Mouse (Mus musculus): ENCODE results near the gene Ppt2. TPM values are rescaled to one million over a fixed set of nuclear protein-coding genes. Genes with fewer than 3 reads are reported as not detected.

The Ppt2 gene
- total RNA-seq, 2 experiments from 2014 or later, result 35.7 to 38.9 TPM

GRCm38 (mm10) chr17:34658591-34658990 is 30.3 kb upstream of the Ppt2 start:
- no peak for DNase-seq
- intact Hi-C loops (cut with DNase I; ENCODE audit: low total_unique reads), result no loop called here

DNA sequence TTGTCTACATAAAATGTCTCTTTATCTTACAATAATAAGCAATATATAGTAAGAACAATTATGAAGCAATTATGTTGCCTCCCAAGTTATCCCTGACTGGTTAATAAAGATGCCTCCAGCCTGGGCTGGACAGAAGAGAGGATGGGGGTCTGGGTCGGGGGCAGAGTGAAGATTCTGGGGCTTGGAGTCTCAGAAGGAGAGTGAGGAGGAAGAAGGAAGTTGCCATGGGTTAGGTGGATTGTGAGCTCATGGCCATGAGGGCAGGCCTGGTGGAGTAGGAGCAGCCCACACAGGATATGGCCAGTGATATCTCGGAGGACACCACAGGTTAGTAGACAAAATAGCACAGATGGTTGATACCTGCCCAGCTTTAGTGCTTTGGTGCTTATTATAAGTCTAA is 29.8 kb upstream of the Ppt2 start:
- intact Hi-C loops (cut with DNase I; ENCODE audit: low total_unique reads), result no loop called here
- DNase-seq, result no peak

- DNase-seq, result no peak
- intact Hi-C loops (cut with DNase I; ENCODE audit: low total_unique reads), result no loop called here
These were observed 29.0 kb upstream of the Ppt2 start for GRCm38 (mm10) chr17:34657271-34657670.

GRCm38 (mm10) chr17:34656666-34657065 is 28.4 kb upstream of the Ppt2 start:
- intact Hi-C loops (cut with DNase I; ENCODE audit: low total_unique reads), result no loop called here
- peak; percentile 68 for DNase-seq

DNA sequence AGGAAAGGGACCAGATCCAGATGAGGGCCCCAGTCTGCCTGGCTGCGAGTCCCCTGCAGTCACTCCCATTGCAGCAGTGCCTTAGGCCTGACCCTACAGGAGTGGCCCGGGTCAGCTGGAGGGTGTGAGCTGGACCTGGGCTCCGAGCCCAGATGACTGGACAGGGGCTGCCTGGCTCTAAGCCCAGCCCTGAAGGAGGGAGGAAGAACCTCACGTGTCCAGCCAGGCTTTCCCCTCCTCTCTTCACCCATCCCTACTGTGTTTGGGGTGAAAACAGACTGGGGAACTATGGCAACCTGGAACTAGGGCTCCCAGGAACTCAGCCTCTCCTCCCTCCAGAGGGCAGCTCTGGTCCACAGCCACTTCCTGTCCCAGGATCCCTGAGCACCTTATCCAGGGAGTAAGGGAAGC is 27.3 kb upstream of the Ppt2 start:
- intact Hi-C loops (cut with DNase I; ENCODE audit: low total_unique reads), result no loop called here
- DNase-seq, result peak; percentile 92

DNA sequence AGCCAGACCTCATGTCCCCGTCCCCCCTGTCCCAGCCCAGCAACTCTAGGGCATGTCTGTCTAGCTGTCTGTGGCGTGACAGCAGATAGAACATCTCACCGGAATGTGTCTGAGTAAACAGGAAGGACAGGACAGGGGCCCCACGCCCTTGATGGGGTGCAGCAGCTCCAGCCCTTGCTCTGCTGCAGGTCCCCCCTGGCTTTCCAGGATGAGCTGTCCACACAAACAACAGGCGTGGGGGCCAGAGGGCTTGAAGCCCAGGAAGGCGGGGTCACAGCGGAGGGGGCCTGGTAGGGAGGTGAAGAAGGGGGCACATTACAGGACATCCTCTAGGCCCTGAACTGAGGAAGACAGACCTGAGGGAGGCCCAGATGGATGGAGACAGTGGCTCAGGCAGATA is 26.9 kb upstream of the Ppt2 start:
- intact Hi-C loops (cut with DNase I; ENCODE audit: low total_unique reads), result no loop called here

GRCm38 (mm10) chr17:34654392-34654791 is 26.1 kb upstream of the Ppt2 start:
- intact Hi-C loops (cut with DNase I; ENCODE audit: low total_unique reads), result loop anchor here (5.0 kb wide), 2 partner anchors 58 to 158 kb away; no protein-coding TSS in a partner anchor
- no peak for DNase-seq

More for the DNA sequence above, 26.9 kb upstream of the Ppt2 start:
- peak; percentile 78 for DNase-seq

- DNase-seq, result peak; percentile 56
- intact Hi-C loops (cut with DNase I; ENCODE audit: low total_unique reads), result loop anchor here (5.0 kb wide), 2 partner anchors 58 to 158 kb away; no protein-coding TSS in a partner anchor
These were observed 25.5 kb upstream of the Ppt2 start for GRCm38 (mm10) chr17:34653746-34654285.

DNA sequence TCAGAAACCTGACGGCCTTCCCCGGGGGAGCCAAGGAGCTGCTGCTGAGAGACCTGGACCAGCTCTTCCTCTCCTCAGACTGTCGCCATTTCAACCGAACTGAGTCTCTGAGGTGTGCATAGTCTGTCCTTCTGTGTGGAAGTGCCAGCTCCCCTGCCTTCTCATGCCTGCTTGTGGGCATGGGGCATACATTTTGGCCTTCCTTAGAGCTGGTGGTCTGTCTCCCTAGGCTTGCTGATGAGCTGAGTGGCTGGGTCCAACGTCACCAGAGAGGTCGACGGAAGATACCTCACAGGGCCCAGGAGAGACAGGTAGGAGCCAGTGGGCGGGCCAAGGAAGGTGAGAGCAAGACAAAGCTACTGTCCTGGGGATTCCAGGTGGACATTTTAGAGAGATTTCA is 24.7 kb upstream of the Ppt2 start:
- DNase-seq, result no peak
- intact Hi-C loops (cut with DNase I; ENCODE audit: low total_unique reads), result loop anchor here (5.0 kb wide), 2 partner anchors 59 to 159 kb away; no protein-coding TSS in a partner anchor

DNA sequence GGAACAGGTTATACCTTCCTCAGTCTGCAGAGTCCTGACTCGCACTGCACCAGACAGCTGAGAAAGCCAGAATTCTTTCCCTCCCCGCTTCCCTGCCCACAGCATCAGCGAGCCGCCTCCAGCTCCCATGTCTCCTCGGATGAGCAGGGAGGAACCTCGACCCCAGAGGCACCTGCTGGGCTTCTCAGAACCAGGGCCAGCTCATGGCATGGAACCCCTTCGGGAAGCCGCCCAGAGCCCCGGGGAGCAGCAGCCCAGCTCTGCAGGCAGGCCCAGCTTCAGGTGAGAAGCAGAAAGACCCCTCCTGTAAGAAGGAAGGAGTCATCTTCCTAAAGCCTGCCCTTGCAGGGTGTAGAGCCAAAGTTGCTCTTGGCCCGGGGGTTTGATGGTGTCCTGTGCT is 24.2 kb upstream of the Ppt2 start:
- DNase-seq, result no peak
- intact Hi-C loops (cut with DNase I; ENCODE audit: low total_unique reads), result loop anchor here (5.0 kb wide), 2 partner anchors 60 to 160 kb away; no protein-coding TSS in a partner anchor

DNA sequence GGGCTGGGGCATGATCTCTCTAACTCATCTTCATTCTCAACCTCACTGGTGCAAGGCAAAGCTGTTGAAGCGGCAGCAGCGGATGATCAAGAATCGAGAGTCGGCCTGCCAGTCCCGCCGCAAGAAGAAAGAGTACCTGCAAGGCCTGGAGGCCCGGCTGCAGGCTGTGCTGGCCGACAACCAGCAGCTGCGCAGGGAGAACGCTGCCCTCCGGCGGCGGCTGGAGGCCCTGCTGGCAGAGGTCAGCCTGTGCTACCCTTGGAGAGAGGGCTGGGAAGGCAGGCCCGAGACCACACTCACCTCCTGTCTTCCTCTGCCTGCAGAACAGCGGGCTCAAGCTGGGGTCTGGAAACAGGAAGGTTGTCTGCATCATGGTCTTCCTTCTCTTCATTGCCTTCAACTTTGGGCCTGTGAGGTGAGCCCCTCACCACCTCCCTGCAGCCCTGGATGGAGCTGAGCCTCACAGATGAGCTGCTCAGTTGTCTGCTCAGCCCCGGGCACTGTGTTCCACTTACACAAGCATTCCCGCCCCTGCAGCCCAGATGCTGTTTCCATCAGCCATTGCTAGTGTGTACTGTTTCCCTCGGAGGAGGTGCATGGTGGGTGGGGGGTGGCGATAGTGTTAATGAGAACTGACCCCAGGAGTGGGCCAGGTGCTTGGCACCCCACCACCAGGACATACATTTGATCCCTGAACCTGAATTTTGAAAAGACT is 23.4 kb upstream of the Ppt2 start:
- peak; percentile 60 for DNase-seq
- intact Hi-C loops (cut with DNase I; ENCODE audit: low total_unique reads), result loop anchor here (5.0 kb wide), 2 partner anchors 61 to 161 kb away; no protein-coding TSS in a partner anchor

- DNase-seq, result no peak
- intact Hi-C loops (cut with DNase I; ENCODE audit: low total_unique reads), result loop anchor here (5.0 kb wide), 2 partner anchors 62 to 162 kb away; no protein-coding TSS in a partner anchor
These were observed 22.5 kb upstream of the Ppt2 start for GRCm38 (mm10) chr17:34650781-34651180.

DNA sequence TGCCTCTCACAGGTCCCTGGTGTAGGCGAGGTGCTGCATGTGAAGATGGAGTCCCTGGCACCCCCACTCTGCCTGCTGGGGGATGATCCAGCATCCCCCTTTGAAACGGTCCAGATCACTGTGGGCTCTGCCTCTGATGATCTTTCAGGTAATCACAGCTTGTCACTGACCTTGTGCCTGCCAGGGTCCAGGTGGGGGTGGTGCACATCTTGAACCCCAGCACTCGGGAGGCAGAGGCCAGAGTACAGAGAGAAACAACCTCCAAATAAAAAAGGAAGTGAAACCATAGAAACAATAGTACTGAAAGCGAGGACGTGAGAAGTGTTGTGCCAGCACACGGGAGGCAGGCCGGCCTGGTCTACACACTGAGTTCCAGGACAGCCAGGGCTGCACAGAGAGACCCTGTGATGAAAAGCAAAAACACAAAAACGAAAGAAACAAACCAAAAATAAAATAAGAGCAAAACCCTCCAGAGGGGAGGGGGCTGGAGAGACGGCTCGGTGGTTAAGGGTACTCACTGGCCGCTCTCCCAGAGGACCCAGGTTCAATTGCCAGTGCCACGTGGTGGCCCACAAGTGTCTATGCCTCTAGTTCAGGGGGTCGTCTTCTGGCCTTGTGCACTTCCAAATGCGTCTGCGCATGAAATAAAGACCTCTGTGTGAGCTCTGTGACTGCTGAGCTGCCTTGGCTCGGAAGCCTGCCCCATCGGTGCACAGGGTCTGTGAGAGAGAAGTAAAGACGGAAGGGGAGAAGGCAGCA is 21.0 kb upstream of the Ppt2 start:
- no peak for DNase-seq
- intact Hi-C loops (cut with DNase I; ENCODE audit: low total_unique reads), result no loop called here

GRCm38 (mm10) chr17:34648141-34648890 is 20.0 kb upstream of the Ppt2 start:
- no peak for DNase-seq
- intact Hi-C loops (cut with DNase I; ENCODE audit: low total_unique reads), result no loop called here

DNA sequence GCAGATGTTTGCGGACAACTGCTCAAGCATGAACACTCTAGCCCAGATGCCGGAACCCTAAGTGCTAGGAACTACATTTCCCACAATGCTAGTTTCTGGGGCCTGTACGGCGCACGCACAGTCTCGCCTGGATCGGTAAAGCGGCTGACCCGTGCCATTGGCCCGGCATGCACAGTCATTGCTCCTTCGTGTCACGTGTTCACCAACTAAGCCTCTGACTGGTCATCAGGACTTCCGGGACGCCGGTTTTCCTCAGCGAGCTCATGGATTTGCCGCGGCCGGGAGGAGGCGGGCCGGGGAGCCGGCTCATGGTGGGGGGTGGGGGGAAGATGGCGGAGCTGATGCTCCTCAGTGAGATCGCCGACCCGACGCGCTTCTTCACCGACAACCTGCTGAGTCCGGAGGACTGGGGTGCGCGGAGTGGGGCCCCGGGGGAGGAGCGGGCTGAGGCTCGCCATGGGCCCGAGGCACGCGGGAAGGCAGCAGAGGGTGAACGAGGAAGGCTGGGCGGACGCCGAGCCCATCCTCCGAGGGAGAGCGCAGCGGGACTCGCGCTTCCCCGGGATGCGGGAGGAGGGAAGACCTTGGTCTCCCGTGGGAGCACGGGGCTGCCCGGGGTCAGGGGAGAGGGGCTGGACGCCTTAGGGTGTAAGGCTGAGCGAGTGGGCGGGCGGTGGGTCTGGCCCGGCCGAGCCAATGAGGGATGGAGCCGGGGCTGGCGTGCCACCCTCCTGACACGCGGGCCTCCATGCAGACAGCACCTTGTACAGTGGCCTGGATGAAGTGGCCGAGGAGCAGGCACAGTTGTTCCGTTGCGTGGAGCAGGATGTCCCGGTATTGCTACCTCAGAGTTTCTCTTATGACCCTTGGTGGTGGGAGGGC is 18.8 kb upstream of the Ppt2 start, which contains the start of gene Atf6b:
Gene Atf6b (plus strand): TSS at position 241 of the 882 bp plus-strand sequence.
- peak; percentile 96 for DNase-seq
- intact Hi-C loops (cut with DNase I; ENCODE audit: low total_unique reads), result no loop called here

GRCm38 (mm10) chr17:34645831-34646511 is 17.7 kb upstream of the Ppt2 start:
- intact Hi-C loops (cut with DNase I; ENCODE audit: low total_unique reads), result no loop called here
- DNase-seq, result peak; percentile 25

DNA sequence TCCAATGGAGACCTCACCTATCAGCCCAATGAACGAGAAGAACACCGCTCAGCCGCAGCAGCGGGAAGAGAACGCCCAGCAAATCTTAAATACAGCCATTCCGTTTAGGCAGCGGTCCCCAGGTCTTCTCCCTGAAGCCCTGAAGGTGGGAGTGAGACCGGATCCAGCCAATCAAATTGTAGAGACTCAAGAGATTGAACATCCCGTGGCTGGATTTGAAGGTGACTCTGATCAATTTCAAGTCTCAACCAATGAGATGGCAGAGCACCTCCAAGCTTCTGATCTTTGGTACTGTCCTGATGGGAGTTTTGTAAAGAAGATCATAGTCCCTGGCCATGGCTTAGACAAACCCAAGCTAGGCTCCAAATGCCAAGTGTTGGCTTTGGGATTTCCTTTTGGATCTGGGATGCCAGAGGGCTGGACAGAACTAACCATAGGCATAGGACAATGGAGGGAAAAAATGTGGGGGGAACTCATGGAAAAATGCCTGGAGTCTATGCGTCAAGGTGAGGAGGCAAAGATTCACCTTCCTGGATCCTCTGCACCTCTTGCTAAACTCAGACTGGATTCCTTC is 17.0 kb upstream of the Ppt2 start:
- no peak for DNase-seq
- intact Hi-C loops (cut with DNase I; ENCODE audit: low total_unique reads), result no loop called here

GRCm38 (mm10) chr17:34644608-34645007 is 16.3 kb upstream of the Ppt2 start, which contains the start of gene Fkbpl:
TSS of gene Fkbpl (plus strand) at chr17:34644764.
- peak; percentile 94 for DNase-seq
- intact Hi-C loops (cut with DNase I; ENCODE audit: low total_unique reads), result no loop called here

Measured in gastrocnemius, postnatal 14 days (tissue).